Mouse (Mus musculus): ENCODE measurements around the gene Hist1h1b. TPM values are rescaled to one million over a fixed set of nuclear protein-coding genes. Genes with fewer than 3 reads are reported as not detected.
"Not testable (repeated sequence)": the region's sequence is repeated elsewhere in the genome, so short reads cannot be mapped to it uniquely, and the experiment has no call there.

Gene Hist1h1b
- polyA plus RNA-seq, 1 experiment from 2014 or later: 46.6 TPM

GRCm38 (mm10) chr13:21787760-21788593 is 7.6 kb upstream of the Hist1h1b start:
- H3K27ac ChIP-seq: peak overlapping the region; percentile 88
- 5% methylated on average over 17 of the region's 21 CpGs for WGBS
- H3K27me3 ChIP-seq: no peaks in the 10 kb centered on the region
- peak overlapping the region; percentile 50 for H3K4me2 ChIP-seq
- peaks cover 32% of the 10 kb centered on the region for H3K4me1 ChIP-seq
- ATAC-seq (ENCODE audit: low FRiP score): peak; percentile 14
- H3K9me3 ChIP-seq: no peaks in the 10 kb centered on the region
- H3K36me3 ChIP-seq (replicated peaks): no peaks in the 10 kb centered on the region
- peak overlapping the region; percentile 45; the same call in 1 of the 2 replicates for H3K9ac ChIP-seq
- H3K4me3 ChIP-seq (replicated peaks): peak overlapping the region; percentile 37

- Histone ChIP-seq H3K4me2 (peak within 1 kb of the TSS; percentile 53), H3K27ac (peak within 1 kb of the TSS; percentile 94), H3K4me3 (replicated peaks) (peak within 1 kb of the TSS; percentile 37), H3K4me1 (peaks cover 39% of the 10 kb centered on the region), H3K9ac (peak within 1 kb of the TSS; percentile 58)
- not testable (repeated sequence) for H3K27me3 ChIP-seq; H3K36me3 ChIP-seq (replicated peaks); H3K9me3 ChIP-seq
- ATAC-seq (ENCODE audit: low FRiP score): peak; percentile 95
- WGBS: under 1% methylated on average over 38 of the region's 63 CpGs
Measured at GRCm38 (mm10) chr13:21786899-21787629, 6.6 kb upstream of the Hist1h1b start, which contains the start of the genes Hist1h2an and Hist1h2bp. Hist1h2an (minus strand) TSS chr13:21787218. Hist1h2bp (plus strand) TSS chr13:21787461.

GRCm38 (mm10) chr13:21786189-21786898 is 5.9 kb upstream of the Hist1h1b start:
- no peaks in the 10 kb centered on the region for H3K9me3 ChIP-seq
- peak overlapping the region; percentile 37 for H3K4me3 ChIP-seq (replicated peaks)
- WGBS: 3% methylated on average over 8 of the region's 8 CpGs
- H3K9ac ChIP-seq: peak overlapping the region; percentile 58
- H3K27ac ChIP-seq: peak overlapping the region; percentile 94
- peak overlapping the region; percentile 53 for H3K4me2 ChIP-seq
- ATAC-seq (ENCODE audit: low FRiP score): no peak
- H3K4me1 ChIP-seq: peaks cover 39% of the 10 kb centered on the region
- no peaks in the 10 kb centered on the region for H3K27me3 ChIP-seq
- H3K36me3 ChIP-seq (replicated peaks): no peaks in the 10 kb centered on the region

GRCm38 (mm10) chr13:21784311-21784710 is 3.9 kb upstream of the Hist1h1b start:
- ATAC-seq (ENCODE audit: low FRiP score): no peak
- 20% methylated on average over 6 of the region's 6 CpGs for WGBS
- Histone ChIP-seq H3K4me3 (replicated peaks) (no peak overlapping the region; the same call in 1 of the 2 replicates), H3K27ac (peak overlapping the region; percentile 93), H3K4me1 (peaks cover 47% of the 10 kb centered on the region), H3K9me3 (no peaks in the 10 kb centered on the region), H3K9ac (peak overlapping the region; percentile 36), H3K4me2 (peak overlapping the region; percentile 65), H3K36me3 (replicated peaks) (no peaks in the 10 kb centered on the region), H3K27me3 (no peaks in the 10 kb centered on the region)

- Histone ChIP-seq H3K4me1 (peaks cover 49% of the 10 kb centered on the region), H3K27me3 (no peaks in the 10 kb centered on the region), H3K27ac (peak overlapping the region; percentile 93), H3K4me3 (replicated peaks) (peak overlapping the region; percentile 45), H3K4me2 (peak overlapping the region; percentile 65), H3K36me3 (replicated peaks) (no peaks in the 10 kb centered on the region), H3K9ac (peak overlapping the region; percentile 36), H3K9me3 (no peaks in the 10 kb centered on the region)
- 0% methylated on average over 9 of the region's 9 CpGs for WGBS
- no peak for ATAC-seq (ENCODE audit: low FRiP score)
Measured at GRCm38 (mm10) chr13:21783734-21784161, 3.3 kb upstream of the Hist1h1b start.

GRCm38 (mm10) chr13:21783255-21783617 is 2.8 kb upstream of the Hist1h1b start, which contains the start of gene Hist1h3i:
Hist1h3i (minus strand) TSS chr13:21783370.
- Histone ChIP-seq H3K27me3 (no peaks in the 10 kb centered on the region), H3K9ac (peak within 1 kb of the TSS; percentile 72), H3K4me1 (peaks cover 47% of the 10 kb centered on the region), H3K4me2 (peak within 1 kb of the TSS; percentile 65), H3K4me3 (replicated peaks) (peak within 1 kb of the TSS; percentile 45), H3K9me3 (no peaks in the 10 kb centered on the region), H3K27ac (peak within 1 kb of the TSS; percentile 93), H3K36me3 (replicated peaks) (no peaks in the 10 kb centered on the region)
- 0% methylated on average over 15 of the region's 20 CpGs for WGBS
- peak; percentile 75 for ATAC-seq (ENCODE audit: low FRiP score)

- ATAC-seq (ENCODE audit: low FRiP score); H3K27me3 ChIP-seq; H3K9me3 ChIP-seq; H3K36me3 ChIP-seq (replicated peaks): not testable (repeated sequence)
- peak overlapping the region; percentile 65 for H3K4me2 ChIP-seq
- peaks cover 45% of the 10 kb centered on the region for H3K4me1 ChIP-seq
- H3K27ac ChIP-seq: peak overlapping the region; percentile 93
- H3K4me3 ChIP-seq (replicated peaks): peak overlapping the region; percentile 45
- peak overlapping the region; percentile 72 for H3K9ac ChIP-seq
- under 1% methylated on average over 17 of the region's 35 CpGs for WGBS
Measured at GRCm38 (mm10) chr13:21782361-21783254, 2.2 kb upstream of the Hist1h1b start.

GRCm38 (mm10) chr13:21781639-21782038 is 1.2 kb upstream of the Hist1h1b start:
- ATAC-seq (ENCODE audit: low FRiP score): no peak
- Histone ChIP-seq H3K36me3 (replicated peaks) (no peaks in the 10 kb centered on the region), H3K27ac (peak overlapping the region; percentile 51; the same call in 1 of the 2 replicates), H3K4me1 (peaks cover 45% of the 10 kb centered on the region), H3K27me3 (no peaks in the 10 kb centered on the region), H3K9me3 (no peaks in the 10 kb centered on the region), H3K4me3 (replicated peaks) (no peak overlapping the region), H3K4me2 (no peak overlapping the region), H3K9ac (no peak overlapping the region)
- WGBS: 93% methylated on average over 1 of the region's 1 CpGs

- 45% methylated on average over 6 of the region's 6 CpGs for WGBS
- Histone ChIP-seq H3K27me3 (no peaks in the 10 kb centered on the region), H3K4me2 (peak overlapping the region; percentile 74), H3K9ac (no peak overlapping the region), H3K4me1 (peaks cover 43% of the 10 kb centered on the region), H3K36me3 (replicated peaks) (no peaks in the 10 kb centered on the region), H3K4me3 (replicated peaks) (peak overlapping the region; percentile 60), H3K27ac (peak overlapping the region; percentile 99), H3K9me3 (no peaks in the 10 kb centered on the region)
- ATAC-seq (ENCODE audit: low FRiP score): no peak
Measured at GRCm38 (mm10) chr13:21781021-21781555, 663 bp upstream of the Hist1h1b start.

GRCm38 (mm10) chr13:21778814-21779766 is 1.3 kb downstream of the Hist1h1b start:
- H3K36me3 ChIP-seq (replicated peaks): no peaks in the 10 kb centered on the region
- 5% methylated on average over 33 of the region's 33 CpGs for WGBS
- ATAC-seq (ENCODE audit: low FRiP score): peak; percentile 83
- peaks cover 32% of the 10 kb centered on the region for H3K4me1 ChIP-seq
- H3K4me3 ChIP-seq (replicated peaks): peak overlapping the region; percentile 60
- peak overlapping the region; percentile 99 for H3K27ac ChIP-seq
- H3K9me3 ChIP-seq: no peaks in the 10 kb centered on the region
- H3K9ac ChIP-seq: peak overlapping the region; percentile 93
- H3K4me2 ChIP-seq: peak overlapping the region; percentile 74
- no peaks in the 10 kb centered on the region for H3K27me3 ChIP-seq

All from forebrain, embryonic 12.5 days (tissue).